Mouse (Mus musculus) left cerebral cortex, adult 9 months (tissue): Measurements from ENCODE around the gene Disp3.

Experiments
- DNase-seq, 2 experiments: peaks; one replicate each; pipeline ENCODE4 v3.0.0; 2022; ENCODE audit warnings: low spot score in 2 of 2

Gene Disp3

GRCm38 (mm10) chr4:148291080-148291479, 3.3 kb upstream of the Disp3 start:
- DNase-seq = no peak

GRCm38 (mm10) chr4:148288055-148288549, 337 bp upstream of the Disp3 start:
- DNase-seq = peak; percentile 72 to 93

GRCm38 (mm10) chr4:148287041-148287440, 724 bp downstream of the Disp3 start:
- no peak for DNase-seq

- DNase-seq = peak in 1 of 2 experiments; percentile 36
Measured at GRCm38 (mm10) chr4:148286226-148287031, 1.3 kb downstream of the Disp3 start.

GRCm38 (mm10) chr4:148284219-148284618, 3.5 kb downstream of the Disp3 start:
- no peak for DNase-seq

- DNase-seq = no peak
Measured at GRCm38 (mm10) chr4:148276816-148277491, 10.8 kb downstream of the Disp3 start.

- no peak for DNase-seq
Measured at GRCm38 (mm10) chr4:148274671-148275070, 13.1 kb downstream of the Disp3 start.

- DNase-seq = no peak
Measured at GRCm38 (mm10) chr4:148273229-148273628, 14.5 kb downstream of the Disp3 start.

- DNase-seq = no peak
Measured at GRCm38 (mm10) chr4:148271656-148272055, 16.1 kb downstream of the Disp3 start.

- DNase-seq = no peak
Measured at GRCm38 (mm10) chr4:148266973-148267507, 20.7 kb downstream of the Disp3 start.

GRCm38 (mm10) chr4:148259941-148260340, 27.8 kb downstream of the Disp3 start:
- no peak for DNase-seq

GRCm38 (mm10) chr4:148249341-148249740, 38.4 kb downstream of the Disp3 start:
- DNase-seq = no peak

- no peak for DNase-seq
Measured at GRCm38 (mm10) chr4:148240387-148240786, 47.4 kb downstream of the Disp3 start.

GRCm38 (mm10) chr4:148239474-148240130, 48.2 kb downstream of the Disp3 start:
- no peak for DNase-seq

GRCm38 (mm10) chr4:148238919-148239318, 48.8 kb downstream of the Disp3 start:
- no peak for DNase-seq

- no peak for DNase-seq
Measured at GRCm38 (mm10) chr4:148238218-148238617, 49.5 kb downstream of the Disp3 start.

- no peak for DNase-seq
Measured at GRCm38 (mm10) chr4:148236664-148237063, 51.1 kb downstream of the Disp3 start.

- no peak for DNase-seq
Measured at GRCm38 (mm10) chr4:148233061-148233460, 54.7 kb downstream of the Disp3 start.

- DNase-seq = no peak
Measured at GRCm38 (mm10) chr4:148232615-148233014, 55.1 kb downstream of the Disp3 start.

GRCm38 (mm10) chr4:148232124-148232523, 55.6 kb downstream of the Disp3 start:
- DNase-seq = no peak

- no peak for DNase-seq
Measured at GRCm38 (mm10) chr4:148229646-148230045, 58.1 kb downstream of the Disp3 start.

GRCm38 (mm10) chr4:148222983-148223382, 64.8 kb downstream of the Disp3 start:
- no peak for DNase-seq
